Mouse (Mus musculus): ENCODE measurements around the gene Dbndd2. TPM values are rescaled to one million over a fixed set of nuclear protein-coding genes. Genes with fewer than 3 reads are reported as not detected.

Gene Dbndd2
- 10 to 100 TPM in 2 of 4 experiments, 1 to 10 TPM in 2; 5.4 to 18.3 (median 11.6) TPM for total RNA-seq (2022)

GRCm38 (mm10) chr2:164485681-164486257 lies at the start of gene Dbndd2:
TSS of gene Dbndd2 (plus strand) at chr2:164486106.
- no peak for DNase-seq

DNA sequence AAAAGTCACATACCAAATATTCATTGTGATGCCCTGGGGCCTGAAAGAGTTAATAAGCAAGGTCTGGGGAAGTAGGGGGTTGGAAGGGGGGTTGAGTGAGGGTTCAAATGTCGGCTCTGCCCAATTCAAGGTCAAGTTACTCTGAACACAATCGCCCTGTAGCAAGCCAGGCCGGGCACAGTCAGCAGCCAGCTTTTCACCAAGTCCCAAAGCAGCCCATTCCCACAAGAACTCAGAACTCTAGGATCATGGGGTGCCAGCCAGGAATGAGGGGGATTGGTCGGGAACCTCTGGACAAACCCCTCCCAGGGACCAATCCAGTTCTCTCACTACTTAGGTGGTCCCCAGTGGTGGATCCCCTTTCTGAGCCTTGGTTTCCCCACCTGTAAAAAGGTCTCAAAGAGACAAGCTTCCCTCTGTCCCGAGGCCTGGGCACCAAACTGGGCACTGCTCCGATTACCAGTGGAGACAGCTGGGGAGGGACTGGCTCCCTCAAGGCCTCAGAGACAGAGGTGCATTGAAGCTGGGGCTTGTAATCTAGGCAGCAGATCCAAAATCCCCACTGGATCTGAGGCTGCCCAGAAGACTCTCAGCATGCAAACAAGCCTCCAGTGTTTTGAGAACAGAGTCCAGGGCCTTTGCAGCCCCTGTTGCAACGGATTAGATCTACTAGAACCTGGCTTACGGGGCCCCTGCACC lies 49.5 kb upstream of the Dbndd2 start:
- DNase-seq, result no peak

GRCm38 (mm10) chr2:164436961-164437360 lies 48.9 kb upstream of the Dbndd2 start:
- no peak for DNase-seq

GRCm38 (mm10) chr2:164437710-164438109 lies 48.2 kb upstream of the Dbndd2 start:
- DNase-seq, result no peak

DNA sequence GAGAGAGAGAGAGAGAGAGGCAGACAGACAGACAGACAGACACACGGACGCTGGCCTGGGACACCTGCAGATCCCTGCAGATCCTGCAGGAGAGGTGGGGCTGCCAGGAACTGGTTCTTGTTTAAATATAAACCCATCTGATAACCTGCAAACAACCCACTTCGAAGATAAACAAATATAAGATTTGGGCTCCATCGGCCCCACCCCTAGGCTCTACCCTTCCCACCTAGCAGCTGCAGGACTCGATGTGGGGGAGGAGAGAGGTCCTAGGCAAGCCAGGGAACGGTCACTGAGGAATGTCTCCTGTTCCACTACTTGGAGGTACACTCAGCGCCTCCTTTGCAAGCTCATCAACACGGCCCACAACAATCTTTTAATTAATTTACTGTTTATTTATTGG lies 47.6 kb upstream of the Dbndd2 start:
- DNase-seq, result no peak

DNA sequence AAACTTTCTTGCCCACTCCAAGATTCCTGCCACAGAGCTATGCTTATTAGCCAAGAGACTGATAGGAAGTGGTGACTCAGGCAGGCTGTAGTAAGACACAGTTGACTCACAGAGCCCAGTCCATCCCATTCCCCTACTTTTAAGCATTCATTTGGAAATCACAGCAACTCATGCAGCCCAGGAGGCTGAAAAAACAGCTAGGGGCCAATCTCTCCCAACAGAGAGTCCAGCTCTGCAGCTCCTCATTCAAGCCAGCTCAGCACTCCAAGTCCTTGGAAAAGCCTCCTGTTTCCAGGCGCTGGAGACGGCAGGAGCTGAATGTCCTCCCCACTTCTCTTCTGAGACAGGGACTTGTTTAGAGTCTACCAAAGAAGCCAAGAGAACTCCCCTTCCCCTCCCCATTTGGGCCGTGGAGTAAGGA lies 46.9 kb upstream of the Dbndd2 start:
- no peak for DNase-seq

DNA sequence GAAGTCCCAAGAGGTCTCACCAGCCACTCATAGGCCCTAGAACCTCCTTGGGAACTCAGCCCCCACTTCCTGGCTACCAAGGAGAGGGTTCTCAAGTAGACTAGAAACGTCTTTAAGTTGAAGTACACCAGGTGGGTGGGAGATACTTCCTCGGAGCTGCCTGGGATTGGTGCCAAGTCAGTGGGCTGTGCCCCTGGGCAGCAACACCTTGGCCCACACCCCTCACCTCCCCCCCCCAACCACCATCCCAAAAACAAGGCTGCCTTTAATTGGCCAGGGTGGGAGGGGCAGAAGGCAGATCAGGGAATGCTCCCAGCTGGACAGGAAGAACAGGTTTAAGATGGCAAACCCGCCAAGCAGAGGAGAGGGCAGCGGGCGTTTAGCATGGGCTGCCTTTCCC lies 45.6 kb upstream of the Dbndd2 start:
- no peak for DNase-seq

- no peak for DNase-seq
These were observed 44.8 kb upstream of the Dbndd2 start for GRCm38 (mm10) chr2:164441155-164441554.

DNA sequence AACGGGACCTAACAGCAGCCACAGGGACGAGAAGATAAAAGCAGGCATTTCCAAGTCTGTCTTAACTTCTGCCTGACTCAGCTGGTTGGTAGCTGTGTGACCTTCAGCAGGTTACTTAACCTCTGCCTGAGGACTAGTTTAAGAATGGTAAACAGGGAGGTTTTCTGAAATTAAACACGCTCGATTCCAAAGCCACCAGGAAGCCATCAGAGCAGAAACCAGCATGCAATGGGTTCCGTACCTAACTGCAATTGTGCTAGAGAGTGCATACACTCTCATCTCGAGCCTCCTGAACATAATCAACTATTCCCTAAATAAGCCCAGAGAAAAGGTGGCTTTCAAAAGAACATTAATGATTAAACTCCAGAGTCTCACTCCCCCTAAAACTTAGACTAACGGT lies 44.2 kb upstream of the Dbndd2 start:
- no peak for DNase-seq

DNA sequence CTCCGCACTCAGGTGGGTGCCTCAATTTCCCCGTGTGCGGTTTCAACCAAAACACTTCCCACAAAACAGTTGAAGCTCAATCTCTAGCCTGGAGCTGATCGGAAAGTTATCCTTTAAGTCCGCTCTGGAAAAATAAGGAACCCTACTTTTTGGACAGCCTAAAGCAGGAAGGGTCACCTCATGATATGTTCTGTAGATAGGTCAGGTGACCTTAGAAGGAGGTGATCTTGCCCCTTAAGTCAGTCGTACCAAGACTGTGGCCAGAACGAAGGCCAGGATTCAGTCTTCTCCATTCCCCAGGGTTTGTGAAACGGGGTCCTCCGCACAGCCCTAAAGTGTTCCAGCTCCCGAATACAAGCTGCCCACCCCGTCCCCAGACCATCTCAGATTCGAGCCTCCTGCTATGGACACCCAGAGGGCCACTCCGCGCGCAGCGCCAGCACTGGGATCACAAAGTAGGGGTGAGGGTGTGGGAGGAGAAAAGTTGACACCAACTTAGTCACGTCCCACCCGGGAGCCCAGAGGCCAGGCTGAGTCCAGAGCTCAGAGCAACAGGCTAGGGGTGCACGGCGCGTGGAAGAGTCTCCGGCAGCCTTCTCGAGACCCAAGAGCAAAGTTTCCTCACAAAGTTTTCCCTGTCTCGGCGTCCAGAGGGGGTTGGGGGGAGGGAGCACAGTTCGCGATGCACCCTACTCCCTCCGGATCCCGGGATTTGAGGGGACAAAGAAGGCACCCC lies 43.4 kb upstream of the Dbndd2 start:
- no peak for DNase-seq

- peak; percentile 86 for DNase-seq
These were observed 42.9 kb upstream of the Dbndd2 start for GRCm38 (mm10) chr2:164443051-164443437.

DNA sequence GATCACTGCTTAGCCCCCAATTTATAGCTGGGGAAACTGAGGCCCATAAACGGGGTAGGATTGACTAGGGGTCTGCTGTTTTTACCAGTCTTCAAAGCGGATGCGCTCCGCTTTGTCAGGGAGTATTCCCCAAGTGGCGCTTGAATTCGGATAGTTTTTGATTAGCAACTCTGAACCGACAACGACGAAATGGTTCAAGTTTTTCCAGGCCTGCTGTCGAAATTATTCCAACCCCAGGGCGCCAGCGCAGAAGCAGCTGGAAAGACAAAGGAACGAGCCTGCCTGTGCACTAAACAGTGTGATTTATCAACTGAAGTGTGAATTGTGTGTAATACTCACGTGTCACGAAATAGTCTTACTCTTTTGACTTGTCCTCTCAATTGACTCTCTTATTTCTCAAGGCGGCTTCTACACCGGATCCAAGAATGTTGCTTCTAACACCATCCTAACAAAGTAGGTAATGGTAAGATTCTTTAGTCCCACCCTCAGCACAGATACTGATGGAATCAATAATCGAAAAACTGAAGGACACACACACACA lies 42.4 kb upstream of the Dbndd2 start, which contains the start of gene Sdc4:
Gene Sdc4 (minus strand): TSS at position 428 of the 541 bp plus-strand sequence.
- DNase-seq, result no peak

DNA sequence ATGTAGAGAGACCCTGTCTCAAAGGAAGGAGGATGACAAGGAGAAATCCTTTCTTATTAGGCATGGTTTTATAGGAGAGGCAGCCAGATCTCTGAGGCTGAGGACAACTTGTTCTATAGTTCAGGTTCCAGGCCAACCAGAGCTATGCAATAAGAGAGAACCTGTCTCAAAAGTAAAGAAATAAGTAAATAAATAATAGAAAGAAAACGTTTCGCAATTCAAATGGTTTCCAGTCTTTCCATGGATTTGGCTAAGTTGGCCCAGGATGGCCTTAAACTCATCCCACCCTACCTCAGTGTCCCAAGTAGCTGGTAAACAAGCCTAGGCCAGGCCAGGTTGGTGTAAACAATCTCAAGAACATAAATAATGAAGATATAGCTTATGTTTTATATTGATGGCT lies 41.2 kb upstream of the Dbndd2 start:
- no peak for DNase-seq

DNA sequence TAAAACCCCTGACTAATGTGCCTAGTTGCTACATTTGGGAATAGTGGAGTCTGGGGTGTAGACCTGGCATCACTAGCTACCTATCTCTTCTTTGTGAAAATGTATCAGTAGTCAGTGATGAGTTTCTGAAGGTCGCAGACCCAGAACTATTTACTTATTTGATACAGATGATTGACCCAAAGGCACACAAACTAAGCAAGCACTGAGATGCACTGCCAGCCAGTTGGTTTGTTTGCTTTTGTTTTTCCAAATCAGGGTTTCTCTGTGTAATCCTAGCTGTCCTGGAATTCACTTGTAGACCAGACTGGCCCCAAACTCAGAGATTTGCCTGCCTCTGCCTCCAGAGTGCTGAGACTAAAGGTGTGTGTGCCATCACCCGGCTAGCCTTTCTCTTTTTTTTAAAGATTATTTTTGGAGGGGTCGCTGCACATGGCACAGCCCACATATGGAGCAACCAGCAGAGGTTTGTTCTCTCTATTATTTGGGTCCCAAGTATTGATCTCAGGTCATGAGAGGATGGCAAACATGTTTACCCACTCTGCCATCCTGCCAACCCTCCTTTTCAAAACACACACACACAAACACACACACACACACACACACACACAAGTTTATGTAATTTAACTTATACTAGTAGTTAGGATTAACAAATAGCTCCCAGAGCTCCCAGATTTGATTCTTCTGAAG lies 40.4 kb upstream of the Dbndd2 start:
- no peak for DNase-seq

GRCm38 (mm10) chr2:164446086-164446469 lies 39.8 kb upstream of the Dbndd2 start:
- no peak for DNase-seq

DNA sequence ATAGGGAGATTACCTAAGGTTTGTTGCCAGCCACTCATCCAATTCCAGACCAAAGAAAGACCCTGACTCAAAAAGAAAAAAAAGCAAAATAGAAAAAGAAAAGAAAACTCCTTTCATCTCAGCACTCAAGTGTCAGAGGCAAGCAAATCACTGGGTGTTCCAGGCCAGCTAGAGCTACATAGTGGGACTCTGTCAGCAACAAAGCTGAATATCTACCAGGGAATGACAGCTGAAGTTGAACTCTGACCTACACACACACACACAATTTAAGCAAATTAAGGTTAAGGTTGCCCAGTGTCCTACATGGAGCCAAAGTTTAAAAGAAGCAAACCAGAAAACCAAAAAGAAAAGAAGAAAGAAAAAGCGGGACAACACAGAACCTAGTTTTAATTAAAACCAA lies 37.8 kb upstream of the Dbndd2 start:
- DNase-seq, result no peak

DNA sequence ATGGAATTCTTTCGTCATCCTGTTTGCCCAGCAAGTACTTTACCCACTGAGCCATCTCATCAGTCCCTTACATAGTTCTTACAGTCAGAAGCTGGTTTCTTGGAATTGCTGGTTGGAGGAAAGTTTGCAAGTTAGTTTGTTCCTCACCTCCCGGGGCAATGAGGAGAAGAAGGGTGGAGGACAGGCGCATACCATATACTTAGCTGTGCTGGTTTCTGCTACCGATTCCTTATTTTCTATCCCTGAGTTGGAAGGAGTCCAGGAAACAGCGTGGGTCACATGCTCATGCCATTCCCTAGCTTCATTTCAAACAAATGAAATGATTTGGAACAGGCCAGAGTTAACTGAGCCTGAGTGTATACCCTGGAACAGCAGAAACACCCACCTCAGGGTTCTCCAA lies 37.0 kb upstream of the Dbndd2 start:
- DNase-seq, result no peak

DNA sequence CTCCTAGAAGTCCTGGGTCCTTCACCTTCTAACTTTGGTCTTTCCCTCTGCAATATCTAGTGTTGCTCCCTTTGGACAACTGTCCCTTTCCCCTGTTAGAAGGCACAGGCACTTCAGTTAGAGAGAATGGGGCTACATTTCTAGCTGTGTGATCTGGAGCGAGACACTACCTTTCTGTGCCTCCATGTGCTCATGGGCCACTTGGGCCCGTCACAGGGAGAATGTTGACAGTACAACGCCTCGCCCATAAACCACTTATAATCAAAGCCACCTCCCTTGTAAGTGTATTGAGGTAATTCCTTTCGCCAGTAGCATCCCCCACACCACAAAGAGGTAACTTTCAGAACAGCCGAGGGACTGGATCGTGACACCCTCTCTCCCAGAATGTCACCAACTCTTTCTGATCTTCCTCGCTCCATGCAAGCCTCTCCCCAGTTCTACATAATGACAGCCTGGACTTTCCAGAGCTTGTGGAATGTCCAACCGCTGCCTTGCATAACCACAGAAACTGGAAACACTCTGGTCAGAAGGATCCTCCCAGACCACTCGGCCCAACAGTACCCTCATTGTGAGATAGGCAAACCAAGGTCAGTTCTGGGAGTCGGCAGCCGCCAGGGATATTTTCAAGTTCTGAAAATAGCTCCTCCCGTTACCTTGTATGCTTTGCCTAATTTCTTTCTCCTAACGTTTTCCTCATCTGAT lies 36.4 kb upstream of the Dbndd2 start:
- DNase-seq, result no peak

DNA sequence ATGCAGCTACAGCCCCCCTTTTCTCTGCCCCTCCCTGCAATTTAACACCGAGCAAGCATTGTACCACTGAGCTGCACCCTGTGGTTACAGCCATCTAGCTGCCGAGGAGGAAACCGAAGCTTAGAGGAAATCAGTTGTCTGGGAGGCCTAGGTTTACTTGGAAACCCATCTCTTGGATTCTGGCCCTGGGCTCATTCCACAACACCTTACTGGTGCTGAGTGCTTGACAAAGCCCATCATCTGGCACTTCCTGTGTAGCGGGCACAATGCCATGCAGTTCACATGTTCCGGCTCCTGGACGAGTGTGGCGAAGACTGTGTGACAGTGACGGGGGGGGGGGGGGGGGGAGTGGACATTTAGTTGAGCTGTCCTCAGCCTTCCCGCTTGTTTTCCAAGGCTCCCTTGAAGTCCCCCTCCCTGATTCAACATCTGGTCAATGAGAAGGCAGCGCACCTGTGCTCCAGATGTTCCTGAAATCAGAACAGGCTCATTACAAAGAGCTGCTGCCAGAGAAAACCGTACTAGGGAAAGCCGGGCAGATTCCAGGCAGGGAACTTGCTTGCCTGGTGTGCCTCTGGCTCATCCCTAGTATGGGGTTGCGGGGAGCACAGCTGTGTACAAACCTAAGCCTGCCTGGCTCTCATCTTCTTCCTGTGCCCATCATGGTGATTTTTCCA lies 33.8 kb upstream of the Dbndd2 start:
- no peak for DNase-seq

DNA sequence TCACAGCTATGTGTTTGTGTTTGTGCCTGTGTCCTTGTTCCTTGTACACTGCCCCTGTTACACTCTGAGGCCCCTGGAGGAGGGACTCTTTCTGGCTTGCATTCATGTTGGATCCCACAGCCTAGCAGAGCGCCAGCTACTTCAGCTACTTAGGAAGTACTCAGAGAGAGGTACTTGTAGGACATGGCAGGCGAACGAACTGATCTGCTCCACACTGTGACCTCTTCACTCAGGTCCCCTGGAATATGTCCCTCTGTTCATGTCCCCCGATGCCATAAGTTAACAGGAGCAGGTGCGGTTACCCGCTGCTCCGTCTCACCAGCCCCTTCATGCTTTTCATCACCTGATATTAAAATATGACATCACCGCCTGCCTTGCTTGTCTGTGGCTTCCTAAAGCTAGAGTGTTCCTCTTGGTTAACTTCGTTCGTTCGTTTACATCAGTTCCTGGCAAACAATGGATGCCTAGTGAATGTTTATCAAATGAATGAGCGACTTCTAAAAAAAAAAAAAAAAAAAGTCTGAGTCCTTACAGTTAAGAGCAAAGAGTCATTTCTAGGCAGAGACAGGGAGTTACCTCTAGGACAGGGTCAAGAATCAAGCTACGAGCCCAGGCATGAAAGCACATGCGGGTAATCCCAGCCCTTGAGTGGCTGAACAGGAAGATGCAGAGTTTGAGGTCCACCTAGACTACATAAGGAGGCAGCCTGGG lies 32.7 kb upstream of the Dbndd2 start:
- DNase-seq, result no peak

All from adrenal gland, adult 8-10 months (tissue).